Mouse (Mus musculus) Patski (cell line): ENCODE measurements at regions not wholly inside any gene's neighbourhood (a gene's known extent, or its start where the extent isn't known, plus 50 kb on each side); places are given as distances from the start of the nearest gene placed in this dataset.
"Not testable (repeated sequence)": the region's sequence is repeated elsewhere in the genome, so short reads cannot be mapped to it uniquely, and the experiment has no call there.

Experiments
- ATAC-seq: fragments of 100-300 bp; one replicate; pipeline ENCODE4 v1.8.0; 2021
- CTCF ChIA-PET: fragments of 350-600 bp; sonication (Branson Sonifier 250); formaldehyde crosslinking; loops from one replicate; lab custom pipeline; 2022; ENCODE audit warnings: inconsistent platforms; lab: Charles Lee
- POLR2A ChIA-PET: fragments of 350-600 bp; sonication (Branson Sonifier 250); formaldehyde crosslinking; loops from one replicate; lab custom pipeline; 2022; ENCODE audit warnings: antibody characterized with exemption, inconsistent platforms; lab: Charles Lee
- DNase-seq: peaks from one replicate; pipeline ENCODE4 v3.0.0-alpha.2; 2011; ENCODE audit warnings: low read depth, low spot score
- H3K27me3 ChIP-seq: fragments of 371-371 bp; one replicate; pipeline ENCODE4 v1.5.1; 2021
- CTCF ChIP-seq: fragments of 100-300 bp; IDR thresholded peaks from one replicate; pipeline ENCODE4 v1.5.1; 2021
- in situ Hi-C: fragments of 300-500 bp; cut with MboI; formaldehyde crosslinking; loops from 3 replicates; pipeline ENCODE4 v1.11.1; 2018; ENCODE audit warnings: low pct_unique_long_range_greater_than_20kb, mixed read lengths

GRCm38 (mm10) chr4:105844675-105845466, 55.2 kb downstream of the Gm12728 start:
- TF ChIP-seq CTCF: no peak
- ATAC-seq: no peak
- ChIA-PET POLR2A (no interaction called here), CTCF (no interaction called here)
- DNase-seq: no peak
- no peaks in the 10 kb centered on the region for H3K27me3 ChIP-seq
- in situ Hi-C loops: no loop called here

GRCm38 (mm10) chr4:105845998-105846989, 56.6 kb downstream of the Gm12728 start:
- CTCF ChIA-PET, H3K27me3 ChIP-seq, POLR2A ChIA-PET, DNase-seq, in situ Hi-C loops, ATAC-seq: not testable (repeated sequence)

- ChIA-PET POLR2A (interaction anchor here (1.2 kb wide), 1 partner anchor 9 kb away, joined by 3 read pairs; no protein-coding TSS in a partner anchor), CTCF (no interaction called here)
- DNase-seq (no peak), ATAC-seq (no peak)
- in situ Hi-C loops: no loop called here
- no peaks in the 10 kb centered on the region for H3K27me3 ChIP-seq
- TF ChIP-seq CTCF: no peak
Measured at GRCm38 (mm10) chr4:105853086-105853485, 63.4 kb downstream of the Gm12728 start.

- DNase-seq (no peak), ATAC-seq (no peak)
- TF ChIP-seq CTCF: no peak
- ChIA-PET POLR2A (no interaction called here), CTCF (no interaction called here)
- in situ Hi-C loops: no loop called here
- no peaks in the 10 kb centered on the region for H3K27me3 ChIP-seq
Measured at GRCm38 (mm10) chr4:105859052-105859864, 69.6 kb downstream of the Gm12728 start.

GRCm38 (mm10) chr4:105860930-105861653, 71.4 kb downstream of the Gm12728 start:
- CTCF ChIA-PET: no interaction called here
- POLR2A ChIA-PET: no interaction called here
- no peak for TF ChIP-seq CTCF
- in situ Hi-C loops: no loop called here
- ATAC-seq: no peak
- no peaks in the 10 kb centered on the region for H3K27me3 ChIP-seq
- DNase-seq: no peak

GRCm38 (mm10) chr4:105861654-105862037, 72.0 kb downstream of the Gm12728 start:
- no peaks in the 10 kb centered on the region for H3K27me3 ChIP-seq
- no peak for TF ChIP-seq CTCF
- in situ Hi-C loops: no loop called here
- POLR2A ChIA-PET: no interaction called here
- ATAC-seq: no peak
- no peak for DNase-seq
- CTCF ChIA-PET: no interaction called here

GRCm38 (mm10) chr4:105870512-105870911, 80.8 kb downstream of the Gm12728 start:
- no peaks in the 10 kb centered on the region for H3K27me3 ChIP-seq
- in situ Hi-C loops: no loop called here
- no peak for TF ChIP-seq CTCF
- DNase-seq (no peak), ATAC-seq (no peak)
- ChIA-PET POLR2A (interaction anchor here (0.6 kb wide), 1 partner anchor 146 kb away, joined by 5 read pairs; no protein-coding TSS in a partner anchor), CTCF (no interaction called here)

- TF ChIP-seq CTCF: no peak
- ATAC-seq (no peak), DNase-seq (no peak)
- in situ Hi-C loops: no loop called here
- ChIA-PET CTCF (no interaction called here), POLR2A (no interaction called here)
- H3K27me3 ChIP-seq: no peaks in the 10 kb centered on the region
Measured at GRCm38 (mm10) chr4:105877246-105877645, 87.6 kb downstream of the Gm12728 start.

GRCm38 (mm10) chr4:105879891-105880290, 90.2 kb downstream of the Gm12728 start:
- ChIA-PET CTCF (interaction anchor here (1.3 kb wide), 1 partner anchor 11 kb away, joined by 3 read pairs; no protein-coding TSS in a partner anchor), POLR2A (no interaction called here)
- DNase-seq (no peak), ATAC-seq (no peak)
- H3K27me3 ChIP-seq: no peaks in the 10 kb centered on the region
- in situ Hi-C loops: no loop called here
- TF ChIP-seq CTCF: no peak
